Mouse (Mus musculus): ENCODE measurements around the gene Lyl1. TPM values are rescaled to one million over a fixed set of nuclear protein-coding genes. Genes with fewer than 3 reads are reported as not detected.

Gene Lyl1
- polyA plus RNA-seq, 1 experiment, result not detected

DNA sequence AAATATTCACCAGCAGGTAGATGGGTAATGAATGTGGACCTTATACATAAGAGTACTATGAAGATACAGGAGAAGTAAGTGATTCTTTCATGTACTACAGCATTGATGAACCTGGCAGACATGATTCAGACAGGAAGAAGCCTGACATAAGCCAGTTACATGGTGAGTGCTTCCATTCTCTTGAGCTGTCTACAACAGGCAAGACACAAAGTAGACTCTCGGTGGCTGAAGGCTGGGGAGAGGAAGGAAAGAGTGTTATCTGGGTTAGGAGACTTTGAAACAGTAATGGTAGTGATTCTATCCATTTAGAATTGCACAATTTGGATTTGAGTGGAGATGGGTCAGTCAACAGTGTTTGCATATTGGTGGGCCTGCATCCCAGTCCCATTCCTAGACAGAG lies 42.3 kb upstream of the Lyl1 start:
- Histone ChIP-seq H3K36me3 (ENCODE audit: control insufficient read depth, insufficient read depth) (no peaks in the 10 kb centered on the region), H3K79me2 (ENCODE audit: control insufficient read depth, insufficient read depth) (peaks cover 21% of the 10 kb centered on the region), H3K4me2 (ENCODE audit: low read depth) (no peak overlapping the region), H3ac (ENCODE audit: control insufficient read depth, insufficient read length) (no peak overlapping the region), H3K27me3 (ENCODE audit: control insufficient read depth, insufficient read depth, insufficient read length) (no peaks in the 10 kb centered on the region), H3K4me3 (no peak overlapping the region)
- TF ChIP-seq CEBPB (IDR thresholded peaks at IDR 0.05; ENCODE audit: insufficient read depth, poor library complexity, severe bottlenecking) (no peak), TCF12 (IDR thresholded peaks at IDR 0.05; ENCODE audit: insufficient read depth, poor library complexity, severe bottlenecking) (no peak), MYOD1 (IDR thresholded peaks at IDR 0.05; ENCODE audit: control insufficient read depth in 1 of 3, insufficient read length in 2 of 3, low read depth in 2 of 3) (no peak), MYOG (IDR thresholded peaks at IDR 0.05; ENCODE audit: control insufficient read depth in 1 of 3, insufficient read depth in 1 of 3, insufficient read length in 2 of 3, low read depth in 2 of 3) (no peak), POLR2AphosphoS2 (IDR thresholded peaks at IDR 0.05; ENCODE audit: insufficient read length, low read depth) (no peak), USF1 (IDR thresholded peaks at IDR 0.05; ENCODE audit: low read depth) (no peak), SRF (IDR thresholded peaks at IDR 0.05; ENCODE audit: control insufficient read depth, insufficient read length, low read depth) (no peak), TCF3 (IDR thresholded peaks at IDR 0.05; ENCODE audit: insufficient read length, low read depth) (no peak), POLR2A (IDR thresholded peaks at IDR 0.05; ENCODE audit: insufficient read length, low read depth) (no peak), MAX (IDR thresholded peaks at IDR 0.05; ENCODE audit: low read depth) (no peak), REST (IDR thresholded peaks at IDR 0.05; ENCODE audit: insufficient read depth, insufficient read length) (no peak), E2F4 (IDR thresholded peaks at IDR 0.05; ENCODE audit: insufficient read depth) (no peak)

DNA sequence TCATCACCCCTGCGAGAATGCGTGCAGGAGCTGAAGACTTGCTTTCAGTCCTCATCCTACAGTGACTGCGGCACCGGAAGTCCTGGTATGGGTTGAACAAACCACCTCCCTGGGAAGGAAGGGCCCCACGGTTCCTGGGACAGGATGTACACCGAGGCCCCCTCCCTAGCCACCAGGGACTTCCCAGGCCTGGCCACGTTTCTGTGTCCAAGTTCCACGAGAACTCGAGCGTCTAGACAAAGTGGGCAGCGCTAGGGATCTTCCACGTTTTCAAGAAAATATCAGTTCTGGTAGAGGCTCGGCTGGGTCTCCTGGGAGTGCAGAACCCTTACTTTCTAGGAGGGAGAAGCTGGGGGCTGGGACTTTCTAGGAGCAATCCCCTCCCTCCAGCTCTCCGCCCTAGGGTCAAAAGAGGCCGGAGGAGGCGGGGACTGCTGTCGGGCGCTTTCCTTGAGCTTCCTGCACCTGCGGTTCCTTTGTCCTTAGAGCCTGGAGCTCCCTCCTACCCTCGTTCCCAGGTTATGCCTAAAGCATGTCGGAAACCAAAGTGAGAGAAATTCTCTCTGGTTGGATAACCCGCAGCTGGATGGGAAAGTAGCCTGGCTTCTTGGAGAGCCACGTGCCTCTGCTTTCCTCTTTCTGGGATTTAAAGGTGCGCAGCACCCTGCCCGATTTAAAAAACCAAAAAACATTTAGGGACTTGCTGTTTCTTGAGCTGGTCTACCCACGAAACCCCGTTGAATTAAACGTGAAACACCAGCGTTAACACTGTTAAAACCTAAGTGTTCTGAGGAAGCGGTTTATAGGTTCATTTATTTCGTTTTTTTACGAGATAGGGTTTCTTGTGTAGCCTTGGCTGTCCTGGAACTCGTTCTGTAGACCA lies 41.1 kb upstream of the Lyl1 start:
- TF ChIP-seq TCF3 (IDR thresholded peaks at IDR 0.05; ENCODE audit: insufficient read length, low read depth) (no peak), SRF (IDR thresholded peaks at IDR 0.05; ENCODE audit: control insufficient read depth, insufficient read length, low read depth) (peak; percentile 92), POLR2AphosphoS2 (IDR thresholded peaks at IDR 0.05; ENCODE audit: insufficient read length, low read depth) (peak; percentile 82), TCF12 (IDR thresholded peaks at IDR 0.05; ENCODE audit: insufficient read depth, poor library complexity, severe bottlenecking) (no peak), USF1 (IDR thresholded peaks at IDR 0.05; ENCODE audit: low read depth) (no peak), REST (IDR thresholded peaks at IDR 0.05; ENCODE audit: insufficient read depth, insufficient read length) (no peak), POLR2A (IDR thresholded peaks at IDR 0.05; ENCODE audit: insufficient read length, low read depth) (peak; percentile 38), CEBPB (IDR thresholded peaks at IDR 0.05; ENCODE audit: insufficient read depth, poor library complexity, severe bottlenecking) (no peak), E2F4 (IDR thresholded peaks at IDR 0.05; ENCODE audit: insufficient read depth) (no peak), MYOG (IDR thresholded peaks at IDR 0.05; ENCODE audit: control insufficient read depth in 1 of 3, insufficient read depth in 1 of 3, insufficient read length in 2 of 3, low read depth in 2 of 3) (no peak)
- H3K27me3 ChIP-seq (ENCODE audit: control insufficient read depth, insufficient read depth, insufficient read length), result no peaks in the 10 kb centered on the region
- peak overlapping the region; percentile 77 for H3ac ChIP-seq (ENCODE audit: control insufficient read depth, insufficient read length)
- H3K79me2 ChIP-seq (ENCODE audit: control insufficient read depth, insufficient read depth), result peaks cover 21% of the 10 kb centered on the region
- peak overlapping the region; percentile 88 for H3K4me2 ChIP-seq (ENCODE audit: low read depth)
- peak overlapping the region; percentile 99 for H3K4me3 ChIP-seq
- H3K36me3 ChIP-seq (ENCODE audit: control insufficient read depth, insufficient read depth), result no peaks in the 10 kb centered on the region

DNA sequence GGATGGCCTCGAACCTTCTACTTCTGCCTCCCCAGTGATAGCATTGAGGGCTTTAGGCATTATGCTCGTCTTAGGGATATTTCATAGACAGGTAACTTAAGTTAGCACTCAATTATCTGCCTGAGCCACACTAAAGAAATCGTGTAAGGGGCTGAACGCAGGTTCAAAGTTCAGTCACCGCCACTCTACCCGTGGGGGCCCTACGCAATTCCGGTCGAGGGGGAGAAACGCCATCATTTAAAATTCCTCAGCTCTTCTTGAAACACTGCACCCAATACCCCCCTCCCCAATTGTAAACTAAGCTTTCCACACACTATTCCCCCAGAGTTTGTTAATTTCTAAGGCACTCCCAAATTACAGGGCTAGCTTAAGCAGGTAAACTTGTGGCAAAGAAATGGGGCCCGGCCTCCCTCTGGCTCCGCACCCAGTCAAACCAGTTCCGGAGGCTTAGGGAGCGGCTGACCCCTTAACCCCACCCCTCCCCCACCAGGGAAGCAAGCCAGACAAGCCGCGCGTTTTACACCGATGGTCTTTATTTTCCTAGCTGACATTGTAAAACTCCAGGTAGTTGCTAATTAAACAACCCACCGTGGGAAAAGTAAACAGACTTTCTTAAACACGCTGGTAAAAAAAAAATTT lies 40.3 kb upstream of the Lyl1 start:
- H3K27me3 ChIP-seq (ENCODE audit: control insufficient read depth, insufficient read depth, insufficient read length), result no peaks in the 10 kb centered on the region
- peak overlapping the region; percentile 77 for H3ac ChIP-seq (ENCODE audit: control insufficient read depth, insufficient read length)
- peaks cover 21% of the 10 kb centered on the region for H3K79me2 ChIP-seq (ENCODE audit: control insufficient read depth, insufficient read depth)
- no peaks in the 10 kb centered on the region for H3K36me3 ChIP-seq (ENCODE audit: control insufficient read depth, insufficient read depth)
- no peak for TF ChIP-seq MYOD1 (IDR thresholded peaks at IDR 0.05; ENCODE audit: control insufficient read depth in 1 of 3, insufficient read length in 2 of 3, low read depth in 2 of 3)
- TF ChIP-seq USF1 (IDR thresholded peaks at IDR 0.05; ENCODE audit: low read depth), result no peak
- no peak for TF ChIP-seq SRF (IDR thresholded peaks at IDR 0.05; ENCODE audit: control insufficient read depth, insufficient read length, low read depth)
- TF ChIP-seq TCF3 (IDR thresholded peaks at IDR 0.05; ENCODE audit: insufficient read length, low read depth), result no peak
- TF ChIP-seq MAX (IDR thresholded peaks at IDR 0.05; ENCODE audit: low read depth), result no peak
- TF ChIP-seq TCF12 (IDR thresholded peaks at IDR 0.05; ENCODE audit: insufficient read depth, poor library complexity, severe bottlenecking), result no peak
- no peak for TF ChIP-seq E2F4 (IDR thresholded peaks at IDR 0.05; ENCODE audit: insufficient read depth)
- no peak for TF ChIP-seq MYOG (IDR thresholded peaks at IDR 0.05; ENCODE audit: control insufficient read depth in 1 of 3, insufficient read depth in 1 of 3, insufficient read length in 2 of 3, low read depth in 2 of 3)
- TF ChIP-seq REST (IDR thresholded peaks at IDR 0.05; ENCODE audit: insufficient read depth, insufficient read length), result no peak
- TF ChIP-seq POLR2AphosphoS2 (IDR thresholded peaks at IDR 0.05; ENCODE audit: insufficient read length, low read depth), result peak; percentile 42
- TF ChIP-seq POLR2A (IDR thresholded peaks at IDR 0.05; ENCODE audit: insufficient read length, low read depth), result peak; percentile 9
- H3K4me2 ChIP-seq (ENCODE audit: low read depth), result peak overlapping the region; percentile 88
- peak overlapping the region; percentile 99 for H3K4me3 ChIP-seq

GRCm38 (mm10) chr8:84661458-84661871 lies 39.8 kb upstream of the Lyl1 start:
- Histone ChIP-seq H3K4me3 (peak overlapping the region; percentile 99), H3K4me2 (ENCODE audit: low read depth) (peak overlapping the region; percentile 88), H3ac (ENCODE audit: control insufficient read depth, insufficient read length) (peak overlapping the region; percentile 77), H3K79me2 (ENCODE audit: control insufficient read depth, insufficient read depth) (peaks cover 21% of the 10 kb centered on the region), H3K36me3 (ENCODE audit: control insufficient read depth, insufficient read depth) (no peaks in the 10 kb centered on the region), H3K27me3 (ENCODE audit: control insufficient read depth, insufficient read depth, insufficient read length) (no peaks in the 10 kb centered on the region)
- TF ChIP-seq MAX (IDR thresholded peaks at IDR 0.05; ENCODE audit: low read depth), result peak; percentile 29
- peak in 1 of 3 experiments; percentile 73 for TF ChIP-seq MYOD1 (IDR thresholded peaks at IDR 0.05; ENCODE audit: control insufficient read depth in 1 of 3, insufficient read length in 2 of 3, low read depth in 2 of 3)
- TF ChIP-seq USF1 (IDR thresholded peaks at IDR 0.05; ENCODE audit: low read depth), result no peak
- peak; percentile 85 for TF ChIP-seq POLR2AphosphoS2 (IDR thresholded peaks at IDR 0.05; ENCODE audit: insufficient read length, low read depth)
- peak in 1 of 3 experiments; percentile 84 for TF ChIP-seq MYOG (IDR thresholded peaks at IDR 0.05; ENCODE audit: control insufficient read depth in 1 of 3, insufficient read depth in 1 of 3, insufficient read length in 2 of 3, low read depth in 2 of 3)
- peak; percentile 88 for TF ChIP-seq POLR2A (IDR thresholded peaks at IDR 0.05; ENCODE audit: insufficient read length, low read depth)
- no peak for TF ChIP-seq TCF3 (IDR thresholded peaks at IDR 0.05; ENCODE audit: insufficient read length, low read depth)
- TF ChIP-seq CEBPB (IDR thresholded peaks at IDR 0.05; ENCODE audit: insufficient read depth, poor library complexity, severe bottlenecking), result peak; percentile 96
- no peak for TF ChIP-seq TCF12 (IDR thresholded peaks at IDR 0.05; ENCODE audit: insufficient read depth, poor library complexity, severe bottlenecking)
- no peak for TF ChIP-seq E2F4 (IDR thresholded peaks at IDR 0.05; ENCODE audit: insufficient read depth)
- TF ChIP-seq SRF (IDR thresholded peaks at IDR 0.05; ENCODE audit: control insufficient read depth, insufficient read length, low read depth), result peak; percentile 35
- no peak for TF ChIP-seq REST (IDR thresholded peaks at IDR 0.05; ENCODE audit: insufficient read depth, insufficient read length)

All from myocyte (in vitro differentiated cells).